In the genomic region with DNA sequence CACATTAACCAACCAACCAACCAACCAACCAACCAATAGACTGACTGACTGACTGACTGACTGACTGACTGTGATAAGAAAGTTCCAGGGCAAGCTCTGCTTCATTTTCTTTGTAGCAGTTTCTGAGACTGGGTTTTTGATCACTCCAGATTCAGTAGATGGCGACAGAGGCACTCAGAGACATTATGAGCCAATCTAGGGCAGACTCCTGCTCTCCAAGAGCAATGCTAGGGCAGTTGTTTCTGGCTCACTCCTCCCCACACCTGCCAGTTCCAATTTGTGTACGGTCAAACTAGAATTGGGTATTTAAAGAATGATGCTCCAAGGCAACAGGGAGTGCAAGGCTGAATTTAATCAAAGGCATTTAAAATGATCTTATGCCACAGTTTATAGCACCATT, we compare ENCODE assay signal across 9 mouse cellular contexts. TPM values are rescaled to one million over a fixed set of nuclear protein-coding genes. Genes with fewer than 3 reads are reported as not detected.
DNase-seq lines count a peak whose midpoint lies in the region; ATAC-seq lines count a peak whose summit lies in the region.
"Had no signal": no experiment of that assay in that cellular context is flagged by ENCODE, and none has a peak within 500 bp of the region (broad histone marks: within the 10 kb centered on the region; RNA-seq: fewer than 3 reads in every experiment).

No protein-coding gene starts in this region.

- intact Hi-C loops in left cerebral cortex, postnatal 25 days (cut with DNase I): loop anchor here (1.0 to 5.0 kb wide), 3 partner anchors 73 to 801 kb away; a partner anchor contains a TSS

- ATAC-seq in heart, embryonic 11.5 days (replicated peaks; ENCODE audit: insufficient number of reproducible peaks, low FRiP score, low TSS enrichment): no peak
- peak; percentile 93 for ATAC-seq in frontal cortex, adult (ENCODE audit: low TSS enrichment)

- no peak overlapping the region for H3K27ac ChIP-seq in heart, embryonic 11.5 days (ENCODE audit: low read depth, low read length)

- H3K4me2 ChIP-seq in heart, embryonic 11.5 days: no peak overlapping the region

- DNase-seq in heart, adult 18-20 months: peak; percentile 62 to 65
- peak; percentile 30 to 33 for DNase-seq in urinary bladder, postnatal 36 days (ENCODE audit: low spot score in 2 of 2)
- DNase-seq in urinary bladder, postnatal 10 days (ENCODE audit: low spot score): no peak
- peak; percentile 42 to 70 for DNase-seq in left cerebral cortex, postnatal 25 days (ENCODE audit: low spot score in 2 of 2)
- peak; percentile 31 to 41 for DNase-seq in thymus, postnatal 36 days
- no peak for DNase-seq in yolk sac, embryonic 10.5 days (ENCODE audit: low spot score)

- no peaks in the 10 kb centered on the region for H3K9me3 ChIP-seq in heart, embryonic 11.5 days (replicated peaks; ENCODE audit: control insufficient read depth, low read length)

- no peak overlapping the region for H3K9ac ChIP-seq in heart, embryonic 11.5 days (ENCODE audit: low read depth, low read length)

- no peak overlapping the region for H3K4me3 ChIP-seq in heart, embryonic 11.5 days (ENCODE audit: low read depth, low read length)
- H3K4me3 ChIP-seq: myocyte had no signal

- no peaks in the 10 kb centered on the region for H3K4me1 ChIP-seq in heart, embryonic 11.5 days (ENCODE audit: control insufficient read depth, insufficient read depth, low read length)

- 19% methylated on average over 2 of the region's 2 CpGs for WGBS in heart, embryonic 11.5 days (ENCODE audit: insufficient replicate concordance)

- H3K36me3 ChIP-seq in heart, embryonic 11.5 days (ENCODE audit: control insufficient read depth, insufficient read depth, low read length): no peaks in the 10 kb centered on the region

- H3K27me3 ChIP-seq in heart, embryonic 11.5 days (ENCODE audit: control insufficient read depth, insufficient read depth, low read length): no peaks in the 10 kb centered on the region; the same call in 1 of the 2 replicates

RNA-seq across cellular contexts. Expression of a gene that starts 5.1 kb away (rescaled TPM):
- 10 to 100 TPM; 14.8 to 64.6 TPM for total RNA-seq in heart, adult 18-20 months (2021)
- polyA plus RNA-seq in heart, embryonic 11.5 days (2014; fragmentation: Nextera tagmentation; extraction: Ambion mirVana): 0.16 TPM in 1 of 2 replicates, not detected in the other
- total RNA-seq in left cerebral cortex, postnatal 25 days (2021): not detected
- polyA plus RNA-seq: myocyte had no signal

RNA-seq across cellular contexts. Expression of a gene that starts 23.9 kb away (rescaled TPM):
- total RNA-seq in heart, adult 18-20 months (2021): 10 to 100 TPM in 1 of 2 experiments, 1 to 10 TPM in 1; 8.3 to 10.1 TPM
- polyA plus RNA-seq in heart, embryonic 11.5 days (2014; fragmentation: Nextera tagmentation; extraction: Ambion mirVana): 106 and 117 TPM in 2 replicates
- total RNA-seq in left cerebral cortex, postnatal 25 days (2021): 1 to 10 TPM; 3.6 to 4.4 TPM

RNA-seq across cellular contexts. Expression of a gene that starts 44.2 kb away (rescaled TPM):
- 100 to 1,000 TPM; 420 to 448 TPM for total RNA-seq in heart, adult 18-20 months (2021)
- polyA plus RNA-seq in heart, embryonic 11.5 days (2014; fragmentation: Nextera tagmentation; extraction: Ambion mirVana): 205 and 223 TPM in 2 replicates
- total RNA-seq in left cerebral cortex, postnatal 25 days (2021): 100 to 1,000 TPM; 884 to 895 TPM

Comparison
In these comparisons a context has a peak if more than half of its experiments do, and no peak if none do; other contexts are left out.
1. DNase-seq: peak in heart, adult 18-20 months (2 of 2), urinary bladder, postnatal 36 days (2 of 2), left cerebral cortex, postnatal 25 days (2 of 2) and thymus, postnatal 36 days (2 of 2); none in urinary bladder, postnatal 10 days (single experiment) and yolk sac, embryonic 10.5 days (single experiment).
2. RNA of a gene that starts 5.1 kb away (total RNA-seq): 14.8 to 64.6 TPM in heart, adult 18-20 months; not detected in left cerebral cortex, postnatal 25 days; every median in the first group is over 10 times any median in the second.